Mouse (Mus musculus) adrenal gland (tissue): ENCODE results near the gene Nlgn3.
"Not testable (repeated sequence)": the region's sequence is repeated elsewhere in the genome, so short reads cannot be mapped to it uniquely, and the experiment has no call there.

Source experiments
- intact Hi-C: fragments of 180-260 bp; cut with DNase I; formaldehyde crosslinking; loops from one replicate; pipeline ENCODE4 v1.15.1; 2025

Nlgn3 gene

GRCm38 (mm10) chrX:101299473-101300426, 782 bp downstream of the Nlgn3 start:
- intact Hi-C loops: no loop called here

- intact Hi-C loops: no loop called here
Measured at GRCm38 (mm10) chrX:101300427-101301030, 1.6 kb downstream of the Nlgn3 start.

GRCm38 (mm10) chrX:101301654-101302053, 2.7 kb downstream of the Nlgn3 start:
- intact Hi-C loops: no loop called here

- intact Hi-C loops: no loop called here
Measured at GRCm38 (mm10) chrX:101304646-101305045, 5.7 kb downstream of the Nlgn3 start.

- intact Hi-C loops: no loop called here
Measured at GRCm38 (mm10) chrX:101309299-101309698, 10.3 kb downstream of the Nlgn3 start.

GRCm38 (mm10) chrX:101313625-101314359, 14.8 kb downstream of the Nlgn3 start:
- intact Hi-C loops: no loop called here

- intact Hi-C loops: no loop called here
Measured at GRCm38 (mm10) chrX:101319775-101320174, 20.8 kb downstream of the Nlgn3 start.

- intact Hi-C loops: no loop called here
Measured at GRCm38 (mm10) chrX:101325989-101326899, 27.3 kb downstream of the Nlgn3 start.

- intact Hi-C loops: loop anchor here (2.0 kb wide), 1 partner anchor 199 kb away; no protein-coding TSS in a partner anchor
Measured at GRCm38 (mm10) chrX:101329372-101330028, 30.5 kb downstream of the Nlgn3 start.

GRCm38 (mm10) chrX:101332031-101332374, 33.0 kb downstream of the Nlgn3 start:
- intact Hi-C loops: no loop called here

- intact Hi-C loops: no loop called here
Measured at GRCm38 (mm10) chrX:101332375-101333211, 33.6 kb downstream of the Nlgn3 start.

- intact Hi-C loops: no loop called here
Measured at GRCm38 (mm10) chrX:101334606-101335005, 35.6 kb downstream of the Nlgn3 start.

GRCm38 (mm10) chrX:101338666-101339065, 39.7 kb downstream of the Nlgn3 start:
- intact Hi-C loops: no loop called here

- intact Hi-C loops: not testable (repeated sequence)
Measured at GRCm38 (mm10) chrX:101342837-101343236, 43.9 kb downstream of the Nlgn3 start.

- intact Hi-C loops: no loop called here
Measured at GRCm38 (mm10) chrX:101345456-101345855, 46.5 kb downstream of the Nlgn3 start.

- intact Hi-C loops: no loop called here
Measured at GRCm38 (mm10) chrX:101346475-101346874, 47.5 kb downstream of the Nlgn3 start.

- intact Hi-C loops: no loop called here
Measured at GRCm38 (mm10) chrX:101351188-101351587, 52.2 kb downstream of the Nlgn3 start.

GRCm38 (mm10) chrX:101358902-101359301, 59.9 kb downstream of the Nlgn3 start:
- intact Hi-C loops: not testable (repeated sequence)

GRCm38 (mm10) chrX:101369001-101369400, 70.0 kb downstream of the Nlgn3 start:
- intact Hi-C loops: no loop called here
